Mouse (Mus musculus) liver, adult 2 months (tissue): ENCODE data around the gene Spon1. TPM values are rescaled to one million over a fixed set of nuclear protein-coding genes. Genes with fewer than 3 reads are reported as not detected.

Experiments
- DNase-seq: peaks from one replicate; pipeline ENCODE4 v3.0.0-alpha.2; 2011; ENCODE audit warnings: low read depth, low spot score; ENCODE audit errors: extremely low read depth
- H3K27ac ChIP-seq: fragments of 200-500 bp; replicated peaks from 2 replicates; pipeline ENCODE4 v1.5.1; 2012; ENCODE audit warnings: low read depth, mild to moderate bottlenecking, control low read depth, inconsistent platforms, low read length; ENCODE audit not compliant: insufficient read depth
- H3K27me3 ChIP-seq: fragments of 200-500 bp; 2 replicates; pipeline ENCODE4 v1.6.1; 2012; ENCODE audit warnings: mild to moderate bottlenecking, moderate library complexity, low read length, inconsistent platforms; ENCODE audit not compliant: control insufficient read depth, insufficient read depth
- H3K36me3 ChIP-seq: fragments of 200-500 bp; 2 replicates; pipeline ENCODE4 v1.6.1; 2012; ENCODE audit warnings: low read length, inconsistent platforms; ENCODE audit not compliant: control insufficient read depth, insufficient read depth
- H3K4me1 ChIP-seq: fragments of 200-500 bp; 2 replicates; pipeline ENCODE4 v1.6.1; 2011; ENCODE audit warnings: low read length; ENCODE audit not compliant: control insufficient read depth, insufficient read depth
- H3K4me3 ChIP-seq: fragments of 200-500 bp; 2 replicates; pipeline ENCODE4 v1.5.1; 2011; ENCODE audit warnings: low read depth, mild to moderate bottlenecking, control low read depth, low read length, moderate library complexity; ENCODE audit not compliant: insufficient read depth
- H3K79me2 ChIP-seq: fragments of 200-500 bp; 2 replicates; pipeline ENCODE4 v1.6.1; 2012; ENCODE audit warnings: inconsistent platforms, mild to moderate bottlenecking, low read length, moderate library complexity; ENCODE audit not compliant: control insufficient read depth, insufficient read depth
- H3K9ac ChIP-seq: fragments of 200-500 bp; 2 replicates; pipeline ENCODE4 v1.6.1; 2012; ENCODE audit warnings: low read depth, mild to moderate bottlenecking, control low read depth, inconsistent platforms, low read length
- CTCF ChIP-seq: fragments of 200-500 bp; IDR thresholded peaks from 2 replicates; pipeline ENCODE4 v1.5.1; 2011; ENCODE audit warnings: low read depth, low read length, control low read depth
- POLR2A ChIP-seq: fragments of 200-500 bp; IDR thresholded peaks from 2 replicates; pipeline ENCODE4 v1.6.1; 2011; ENCODE audit warnings: low read length, control low read depth; ENCODE audit not compliant: insufficient read depth; ENCODE audit errors: extremely low read depth
- WGBS: fragments of 180-500 bp; shearing (Covaris S2); methylation state at CpG from one replicate; pipeline ENCODE4 v1.1.7; 2018; 5-methylcytosine and 5-hydroxymethylcytosine counted together
- polyA plus RNA-seq: library from polyadenylated mRNA; depleted of rRNA; stranded (reverse); fragments of >200 nt; gene quantifications from 2 replicates; pipeline ENCODE4 v1.2.3, GENCODE M21; 2012
- total RNA-seq: library from RNA; depleted of rRNA; stranded (reverse); fragments of >200 nt; gene quantifications from 2 replicates; pipeline ENCODE4 v1.2.3, GENCODE M21; 2014

The Spon1 gene
- total and polyA plus RNA-seq, 2 experiments: 0.22 to 0.28 TPM

DNA sequence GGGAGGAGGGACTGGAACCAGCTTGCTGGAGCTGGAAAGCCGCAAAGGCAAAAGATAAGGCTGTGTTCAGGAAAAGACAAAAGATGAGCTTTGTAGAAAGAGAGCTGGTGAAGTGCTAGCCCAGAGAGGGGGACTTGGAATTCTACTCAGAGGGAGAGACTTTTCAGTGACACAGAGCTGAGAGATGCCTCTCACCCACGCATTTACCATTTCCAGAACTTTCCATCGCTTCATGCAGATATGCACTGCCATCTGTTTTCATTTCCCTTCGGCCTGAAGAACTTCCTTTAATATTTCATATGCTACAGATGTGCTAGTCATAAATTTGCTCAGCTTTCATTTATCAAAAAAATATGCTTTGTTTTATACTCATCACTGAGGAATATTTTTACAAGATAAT is 150.1 kb downstream of the Spon1 start:
- no peak for TF ChIP-seq CTCF
- TF ChIP-seq POLR2A: no peak
- 71% methylated on average over 4 of the region's 4 CpGs for WGBS
- no peaks in the 10 kb centered on the region for H3K27me3 ChIP-seq

GRCm38 (mm10) chr7:113918916-113919315 is 153.1 kb downstream of the Spon1 start:
- TF ChIP-seq CTCF (no peak), POLR2A (no peak)
- no peak for DNase-seq
- WGBS: 86% methylated on average over 3 of the region's 3 CpGs

More for the DNA sequence above, 150.1 kb downstream of the Spon1 start:
- H3K4me3 ChIP-seq: no peak overlapping the region
- peaks cover 4% of the 10 kb centered on the region; the same call in 1 of the 2 replicates for H3K4me1 ChIP-seq
- no peak overlapping the region for H3K27ac ChIP-seq
- no peak overlapping the region for H3K9ac ChIP-seq
- no peak for DNase-seq
- H3K79me2 ChIP-seq: no peaks in the 10 kb centered on the region
- no peaks in the 10 kb centered on the region for H3K36me3 ChIP-seq

DNA sequence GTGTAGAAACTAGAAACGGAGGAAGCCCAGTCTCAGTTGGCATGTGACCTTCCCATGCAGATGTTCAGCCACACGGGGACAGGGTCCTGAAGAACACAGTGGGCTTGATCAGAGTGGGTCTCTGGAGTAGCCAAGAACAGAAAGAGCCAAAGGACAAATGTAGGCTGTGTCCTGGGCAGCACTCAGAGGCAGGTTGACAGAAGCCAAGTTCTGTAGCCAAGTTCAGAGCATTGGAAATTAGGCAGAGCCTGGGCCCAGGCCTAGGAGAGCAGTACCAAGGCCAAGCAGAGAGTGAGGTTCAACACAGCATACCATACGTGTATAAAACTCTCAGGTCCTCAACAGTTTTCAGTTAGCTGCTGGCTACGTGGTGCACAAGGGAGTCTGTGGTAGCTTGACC is 153.7 kb downstream of the Spon1 start:
- H3K4me1 ChIP-seq: no peaks in the 10 kb centered on the region
- no peaks in the 10 kb centered on the region for H3K36me3 ChIP-seq
- no peak overlapping the region for H3K9ac ChIP-seq
- 74% methylated on average over 4 of the region's 4 CpGs for WGBS
- H3K79me2 ChIP-seq: no peaks in the 10 kb centered on the region
- no peak for DNase-seq
- H3K4me3 ChIP-seq: no peak overlapping the region
- no peak for TF ChIP-seq POLR2A
- TF ChIP-seq CTCF: no peak
- no peak overlapping the region for H3K27ac ChIP-seq
- H3K27me3 ChIP-seq: no peaks in the 10 kb centered on the region

More at GRCm38 (mm10) chr7:113918916-113919315, 153.1 kb downstream of the Spon1 start:
- no peak overlapping the region for H3K4me3 ChIP-seq
- no peak overlapping the region for H3K9ac ChIP-seq
- no peaks in the 10 kb centered on the region for H3K27me3 ChIP-seq
- H3K79me2 ChIP-seq: no peaks in the 10 kb centered on the region
- no peak overlapping the region for H3K27ac ChIP-seq
- no peaks in the 10 kb centered on the region for H3K4me1 ChIP-seq
- no peaks in the 10 kb centered on the region for H3K36me3 ChIP-seq

GRCm38 (mm10) chr7:113920056-113920455 is 154.3 kb downstream of the Spon1 start:
- Histone ChIP-seq H3K9ac (no peak overlapping the region), H3K27me3 (no peaks in the 10 kb centered on the region), H3K4me3 (no peak overlapping the region), H3K4me1 (no peaks in the 10 kb centered on the region), H3K36me3 (no peaks in the 10 kb centered on the region), H3K79me2 (no peaks in the 10 kb centered on the region), H3K27ac (no peak overlapping the region)
- 88% methylated on average over 2 of the region's 2 CpGs for WGBS
- no peak for TF ChIP-seq CTCF
- TF ChIP-seq POLR2A: no peak
- no peak for DNase-seq

GRCm38 (mm10) chr7:113924561-113924960 is 158.8 kb downstream of the Spon1 start:
- TF ChIP-seq CTCF (no peak), POLR2A (no peak)
- Histone ChIP-seq H3K4me1 (no peaks in the 10 kb centered on the region), H3K79me2 (no peaks in the 10 kb centered on the region), H3K9ac (no peak overlapping the region), H3K4me3 (no peak overlapping the region), H3K27ac (no peak overlapping the region), H3K36me3 (no peaks in the 10 kb centered on the region), H3K27me3 (no peaks in the 10 kb centered on the region)
- WGBS: 91% methylated on average over 6 of the region's 6 CpGs
- no peak for DNase-seq

GRCm38 (mm10) chr7:113950888-113951287 is 185.1 kb downstream of the Spon1 start:
- no peak for DNase-seq
- H3K79me2 ChIP-seq: no peaks in the 10 kb centered on the region
- no peak for TF ChIP-seq POLR2A
- no peak for TF ChIP-seq CTCF

More at GRCm38 (mm10) chr7:113950888-113951287, 185.1 kb downstream of the Spon1 start:
- H3K4me1 ChIP-seq: no peaks in the 10 kb centered on the region
- H3K4me3 ChIP-seq: no peak overlapping the region
- H3K9ac ChIP-seq: no peak overlapping the region
- no peak overlapping the region for H3K27ac ChIP-seq
- no peaks in the 10 kb centered on the region for H3K27me3 ChIP-seq
- WGBS: 76% methylated on average over 7 of the region's 7 CpGs
- no peaks in the 10 kb centered on the region for H3K36me3 ChIP-seq
